Mouse (Mus musculus) kidney, embryonic 15.5 days (tissue): ENCODE data around the gene Spon1. TPM values are rescaled to one million over a fixed set of nuclear protein-coding genes. Genes with fewer than 3 reads are reported as not detected.

Source experiments
- ATAC-seq: fragments of 200-750 bp; cut with Nextera tagmentation; replicated peaks from 2 replicates; pipeline ENCODE4 v1.8.0; 2017; ENCODE audit warnings: moderate TSS enrichment; ENCODE audit not compliant: low FRiP score
- H3K27ac ChIP-seq: fragments of 300-500 bp; sonication (generic); 2 replicates; pipeline ENCODE4 v1.5.1; 2015; ENCODE audit warnings: mild to moderate bottlenecking, inconsistent platforms
- H3K27me3 ChIP-seq: fragments of 300-500 bp; sonication (generic); 2 replicates; pipeline ENCODE4 v1.6.1; 2015; ENCODE audit warnings: inconsistent platforms
- H3K36me3 ChIP-seq: fragments of 300-500 bp; sonication (generic); 2 replicates; pipeline ENCODE4 v1.6.1; 2015; ENCODE audit warnings: inconsistent platforms
- H3K4me1 ChIP-seq: fragments of 300-500 bp; sonication (generic); 2 replicates; pipeline ENCODE4 v1.6.1; 2015; ENCODE audit warnings: inconsistent platforms
- H3K4me2 ChIP-seq: fragments of 300-500 bp; sonication (generic); 2 replicates; pipeline ENCODE4 v1.6.1; 2015; ENCODE audit warnings: moderate library complexity, mild to moderate bottlenecking, inconsistent platforms
- H3K4me3 ChIP-seq: fragments of 300-500 bp; sonication (generic); replicated peaks from 2 replicates; pipeline ENCODE4 v1.5.1; 2015; ENCODE audit warnings: mild to moderate bottlenecking, inconsistent platforms
- H3K9ac ChIP-seq: fragments of 300-500 bp; sonication (generic); 2 replicates; pipeline ENCODE4 v1.6.1; 2015; ENCODE audit warnings: mild to moderate bottlenecking, inconsistent platforms
- H3K9me3 ChIP-seq: fragments of 300-500 bp; sonication (generic); replicated peaks from 2 replicates; pipeline ENCODE4 v1.6.1; 2016; ENCODE audit warnings: inconsistent platforms
- WGBS: fragments of 180-500 bp; shearing (Covaris S2); methylation state at CpG from one replicate; pipeline ENCODE4 v1.1.7; 2015; ENCODE audit warnings: mixed read lengths; 5-methylcytosine and 5-hydroxymethylcytosine counted together
- polyA plus RNA-seq: library from polyadenylated mRNA; unstranded; fragments of >200 nt; fragmentation: Nextera tagmentation; extraction: Ambion mirVana; gene quantifications from 2 replicates; pipeline ENCODE4 v1.2.1, GENCODE M21; 2015

The Spon1 gene
- polyA plus RNA-seq, 1 experiment from 2014 or later = 13.9 TPM

DNA sequence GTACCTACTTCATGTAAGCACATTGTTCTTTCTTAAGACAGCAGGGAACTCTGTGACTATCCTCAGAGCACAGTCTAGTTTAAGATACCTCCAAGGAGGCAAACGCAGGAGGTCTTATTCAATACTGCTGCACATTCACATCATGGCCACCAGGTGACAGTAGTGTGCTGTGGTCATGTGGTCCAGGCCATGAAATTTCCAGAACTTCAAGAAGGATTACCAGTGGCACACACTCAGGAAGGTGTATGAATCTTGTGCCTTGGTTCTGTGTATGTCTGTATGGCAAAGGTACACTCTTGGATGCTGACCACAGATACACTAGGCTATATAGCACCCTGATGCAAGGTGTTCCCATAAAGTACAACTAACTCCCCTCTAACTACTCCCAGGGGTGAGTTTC lies 6.6 kb upstream of the Spon1 start:
- Histone ChIP-seq H3K27me3 (peaks cover 8% of the 10 kb centered on the region), H3K36me3 (no peaks in the 10 kb centered on the region), H3K9ac (no peak overlapping the region), H3K4me1 (0 out of 2 replicates have a peak, but pooled peaks cover 3% of the 10 kb centered on the region), H3K4me3 (no peak overlapping the region), H3K4me2 (no peak overlapping the region), H3K27ac (no peak overlapping the region), H3K9me3 (no peaks in the 10 kb centered on the region)
- 11% methylated on average over 1 of the region's 1 CpGs for WGBS
- ATAC-seq = no peak; the same call in 1 of the 2 replicates

DNA sequence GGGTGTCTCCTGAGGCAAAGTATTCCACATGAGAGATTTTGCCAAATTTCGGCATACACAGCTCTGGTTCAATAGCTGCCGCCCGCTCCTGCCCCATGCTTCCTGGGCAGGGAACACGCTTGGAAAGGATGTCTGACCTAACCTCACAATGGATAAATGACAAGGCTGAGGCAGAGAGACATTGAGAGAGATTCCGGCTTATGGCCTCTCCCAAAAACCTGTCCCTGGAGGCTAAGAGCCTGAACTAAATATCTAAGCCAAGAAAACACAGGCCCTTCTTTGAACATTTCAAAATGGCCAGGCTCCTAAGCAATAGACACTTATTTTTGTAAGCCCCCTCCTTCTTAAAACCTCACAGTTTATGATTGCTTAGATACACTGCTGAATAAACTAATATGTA lies 665 bp upstream of the Spon1 start:
- Histone ChIP-seq H3K27me3 (peaks cover 59% of the 10 kb centered on the region), H3K4me2 (no peak overlapping the region; the same call in 1 of the 2 replicates), H3K27ac (no peak overlapping the region), H3K36me3 (no peaks in the 10 kb centered on the region), H3K9ac (no peak overlapping the region), H3K9me3 (no peaks in the 10 kb centered on the region), H3K4me3 (no peak overlapping the region), H3K4me1 (peaks cover 26% of the 10 kb centered on the region)
- 89% methylated on average over 5 of the region's 5 CpGs for WGBS
- ATAC-seq = no peak

DNA sequence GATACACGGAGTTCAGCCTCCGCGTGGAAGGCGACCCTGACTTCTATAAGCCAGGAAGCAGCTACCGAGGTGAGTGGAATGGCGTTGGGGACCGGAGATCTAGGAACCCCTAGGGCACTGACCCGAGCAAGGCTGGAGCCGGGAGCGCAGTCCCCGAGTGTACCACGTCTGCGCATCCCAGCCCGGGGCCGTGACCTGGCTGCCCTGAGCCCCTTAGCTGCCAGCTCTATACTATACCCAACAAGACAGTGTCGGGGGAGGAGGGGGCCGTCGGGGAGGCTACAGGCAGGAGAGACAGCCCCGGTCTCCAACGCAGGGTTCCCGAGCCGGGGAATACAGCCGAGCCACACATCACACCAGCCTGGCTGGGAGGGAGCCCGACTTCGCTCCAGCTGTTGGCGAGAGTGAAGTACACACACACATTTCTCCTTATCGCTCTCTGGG lies 722 bp downstream of the Spon1 start:
- no peaks in the 10 kb centered on the region for H3K9me3 ChIP-seq
- H3K9ac ChIP-seq = peak overlapping the region; percentile 47
- peak overlapping the region; percentile 54 for H3K4me3 ChIP-seq
- peak overlapping the region; percentile 95 for H3K4me2 ChIP-seq
- WGBS = 1% methylated on average over 27 of the region's 27 CpGs
- peak; percentile 63 for ATAC-seq
- H3K4me1 ChIP-seq = peaks cover 26% of the 10 kb centered on the region
- no peak overlapping the region for H3K27ac ChIP-seq
- H3K36me3 ChIP-seq = no peaks in the 10 kb centered on the region
- peaks cover 57% of the 10 kb centered on the region for H3K27me3 ChIP-seq

DNA sequence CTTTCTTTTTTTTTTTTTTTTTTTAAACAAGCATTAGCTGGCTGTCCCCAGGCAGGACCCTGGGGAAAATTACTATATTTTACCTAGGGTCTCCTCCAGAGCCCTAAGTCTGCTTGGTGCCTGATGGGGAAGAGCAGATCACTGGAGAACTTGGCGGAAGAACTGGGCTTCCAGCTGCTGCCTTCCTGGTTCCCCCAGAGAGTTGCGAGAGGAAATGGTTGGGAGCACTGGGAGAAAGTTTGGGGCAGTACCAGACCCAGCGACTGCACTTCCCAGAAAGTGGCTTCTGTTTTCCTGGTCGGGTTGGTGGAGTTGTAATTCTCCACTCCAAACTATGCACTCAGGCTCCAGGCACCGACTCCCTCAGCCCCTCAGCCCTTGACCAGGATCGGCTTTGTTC lies 1.7 kb downstream of the Spon1 start:
- Histone ChIP-seq H3K4me3 (no peak overlapping the region), H3K27ac (no peak overlapping the region), H3K4me1 (peaks cover 23% of the 10 kb centered on the region), H3K9ac (no peak overlapping the region), H3K27me3 (peaks cover 57% of the 10 kb centered on the region), H3K9me3 (no peaks in the 10 kb centered on the region; the same call in 1 of the 2 replicates), H3K4me2 (peak overlapping the region; percentile 95), H3K36me3 (no peaks in the 10 kb centered on the region)
- WGBS = 27% methylated on average over 6 of the region's 6 CpGs
- ATAC-seq = no peak

DNA sequence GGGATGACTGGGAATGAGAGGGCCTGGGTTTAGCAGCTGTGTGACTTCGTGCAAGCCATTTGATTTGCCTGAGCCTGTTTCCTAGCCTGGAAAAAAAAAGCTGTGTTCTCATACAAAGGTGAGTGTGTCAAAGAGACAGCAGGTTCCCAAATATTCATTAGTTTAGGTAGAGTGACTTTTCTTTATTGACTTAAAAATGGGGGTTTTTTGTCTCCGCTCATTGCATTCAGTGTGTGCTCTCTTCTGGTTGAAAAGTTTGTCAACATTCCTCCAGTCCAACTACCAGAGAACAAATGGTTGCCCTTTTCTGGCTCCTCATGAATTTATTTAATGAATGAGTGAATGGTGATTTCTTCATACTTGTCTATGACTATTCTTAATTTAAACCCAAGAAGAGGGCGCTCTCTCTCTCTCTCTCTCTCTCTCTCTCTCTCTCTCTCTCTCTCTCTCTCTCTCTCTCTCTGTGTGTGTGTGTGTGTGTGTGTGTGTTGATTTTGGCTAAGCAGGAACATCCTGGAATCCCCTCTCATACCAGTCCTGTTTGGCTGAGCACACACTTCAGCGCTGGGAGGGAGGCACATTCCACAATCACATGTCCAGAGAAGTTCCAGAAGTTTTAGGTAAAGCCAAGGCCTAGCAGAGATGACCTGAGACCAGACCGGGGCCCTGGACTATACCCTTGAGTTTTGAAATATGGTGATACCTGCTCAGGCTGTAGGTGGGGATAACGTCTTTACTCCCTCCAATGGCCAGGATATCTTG lies 2.6 kb downstream of the Spon1 start:
- no peak overlapping the region for H3K4me2 ChIP-seq
- ATAC-seq = no peak
- H3K36me3 ChIP-seq = no peaks in the 10 kb centered on the region
- H3K9ac ChIP-seq = no peak overlapping the region
- 66% methylated on average over 6 of the region's 6 CpGs for WGBS
- H3K27me3 ChIP-seq = peaks cover 54% of the 10 kb centered on the region
- no peak overlapping the region for H3K27ac ChIP-seq
- no peaks in the 10 kb centered on the region; the same call in 1 of the 2 replicates for H3K9me3 ChIP-seq
- peaks cover 24% of the 10 kb centered on the region for H3K4me1 ChIP-seq
- no peak overlapping the region for H3K4me3 ChIP-seq

DNA sequence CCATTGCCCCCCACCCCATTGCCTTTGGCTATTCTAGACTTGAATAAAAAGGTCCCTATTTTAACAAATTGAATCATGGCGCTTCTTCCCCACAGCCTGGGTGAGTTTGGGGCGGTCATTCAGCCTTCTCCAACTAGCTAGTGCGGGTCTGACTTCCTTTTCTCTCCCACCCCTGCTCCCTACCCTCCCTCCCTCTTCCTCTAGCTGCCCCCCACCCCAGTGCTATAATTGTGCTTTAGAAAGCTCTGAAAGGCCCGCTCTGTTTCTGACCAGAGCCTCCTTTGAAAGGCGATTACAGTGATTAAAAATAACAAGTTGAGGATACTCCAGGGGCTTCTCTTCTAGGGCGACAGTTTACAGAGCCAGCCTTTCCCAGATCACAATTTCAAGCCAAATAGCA lies 3.5 kb downstream of the Spon1 start:
- Histone ChIP-seq H3K9ac (no peak overlapping the region), H3K4me2 (no peak overlapping the region), H3K9me3 (no peaks in the 10 kb centered on the region; the same call in 1 of the 2 replicates), H3K4me3 (no peak overlapping the region), H3K36me3 (no peaks in the 10 kb centered on the region), H3K27ac (no peak overlapping the region), H3K4me1 (peaks cover 29% of the 10 kb centered on the region), H3K27me3 (peaks cover 54% of the 10 kb centered on the region)
- ATAC-seq = no peak
- 26% methylated on average over 6 of the region's 6 CpGs for WGBS

DNA sequence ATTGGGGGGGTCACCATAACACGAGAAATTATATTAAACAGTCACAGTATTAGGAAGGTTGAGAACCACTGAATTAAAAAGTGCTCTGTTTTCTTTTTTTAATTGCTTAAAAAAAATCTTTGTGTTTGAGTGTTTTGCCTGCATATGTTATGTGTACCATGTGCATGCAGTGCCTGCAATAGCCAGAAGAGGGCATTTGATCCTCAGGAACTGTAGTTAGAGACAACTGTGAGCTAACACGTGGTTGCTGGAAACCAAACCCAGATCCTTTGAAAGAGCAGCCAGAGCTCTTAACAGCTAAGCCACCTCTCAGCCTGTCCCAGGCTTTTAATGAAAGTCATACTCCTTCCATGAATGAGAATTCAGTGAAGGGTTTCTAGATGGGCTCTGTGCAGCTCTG lies 6.3 kb downstream of the Spon1 start:
- ATAC-seq = no peak
- WGBS = 95% methylated on average over 2 of the region's 2 CpGs
- Histone ChIP-seq H3K36me3 (no peaks in the 10 kb centered on the region), H3K9ac (no peak overlapping the region), H3K4me1 (peaks cover 11% of the 10 kb centered on the region; the same call in 1 of the 2 replicates), H3K9me3 (no peaks in the 10 kb centered on the region; the same call in 1 of the 2 replicates), H3K4me2 (no peak overlapping the region), H3K4me3 (no peak overlapping the region), H3K27ac (no peak overlapping the region), H3K27me3 (peaks cover 27% of the 10 kb centered on the region)

DNA sequence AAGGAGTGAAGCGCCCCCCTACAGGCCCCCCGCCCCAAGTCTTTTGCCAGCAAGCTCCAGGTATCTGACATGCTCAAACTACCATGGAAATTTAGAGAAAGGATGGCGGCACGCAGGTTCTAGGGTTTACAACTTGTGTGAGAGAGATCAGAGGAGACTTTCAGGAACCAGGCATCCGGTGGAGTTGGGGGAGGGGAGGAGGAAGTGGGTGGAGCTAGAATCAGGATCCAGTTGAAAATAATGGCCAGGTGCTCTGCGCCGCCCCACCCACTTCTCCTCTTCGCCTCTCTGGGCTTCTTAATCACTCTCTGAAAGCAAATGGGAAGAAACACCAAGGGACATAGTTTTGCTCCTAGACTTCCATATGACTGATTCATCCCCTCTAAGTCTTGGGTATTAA lies 7.6 kb downstream of the Spon1 start:
- no peak for ATAC-seq
- H3K27me3 ChIP-seq = peaks cover 15% of the 10 kb centered on the region
- 37% methylated on average over 8 of the region's 8 CpGs for WGBS

DNA sequence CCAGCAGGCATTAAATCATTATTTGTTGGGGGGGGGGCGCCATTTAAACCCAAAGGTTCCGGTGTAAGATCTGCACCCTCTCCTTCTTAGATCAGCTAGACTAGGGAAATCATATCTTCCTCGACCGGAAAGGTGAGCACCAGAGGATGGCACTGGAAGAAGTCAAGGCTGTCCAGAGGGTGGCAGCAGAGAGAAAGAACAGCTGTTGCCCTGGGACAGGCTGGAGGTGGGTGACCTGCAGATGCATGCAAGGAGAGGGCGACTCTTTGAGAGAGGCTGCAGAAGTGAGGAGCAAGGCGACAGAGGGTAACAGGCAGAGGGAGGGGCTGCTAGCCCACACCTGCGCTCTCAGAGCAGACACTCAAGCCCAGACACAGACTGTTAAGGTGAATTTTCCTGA lies 8.2 kb downstream of the Spon1 start:
- H3K36me3 ChIP-seq = no peaks in the 10 kb centered on the region
- H3K4me2 ChIP-seq = no peak overlapping the region
- peaks cover 6% of the 10 kb centered on the region; the same call in 1 of the 2 replicates for H3K4me1 ChIP-seq
- H3K9me3 ChIP-seq = no peaks in the 10 kb centered on the region; the same call in 1 of the 2 replicates
- H3K27me3 ChIP-seq = peaks cover 11% of the 10 kb centered on the region; the same call in 1 of the 2 replicates
- 12% methylated on average over 7 of the region's 7 CpGs for WGBS
- H3K9ac ChIP-seq = no peak overlapping the region
- no peak overlapping the region for H3K27ac ChIP-seq
- no peak overlapping the region for H3K4me3 ChIP-seq
- peak; percentile 87 for ATAC-seq

More for the DNA sequence above, 7.6 kb downstream of the Spon1 start:
- H3K4me1 ChIP-seq = peaks cover 6% of the 10 kb centered on the region; the same call in 1 of the 2 replicates
- no peak overlapping the region for H3K4me2 ChIP-seq
- H3K9ac ChIP-seq = no peak overlapping the region
- no peaks in the 10 kb centered on the region; the same call in 1 of the 2 replicates for H3K9me3 ChIP-seq
- H3K36me3 ChIP-seq = no peaks in the 10 kb centered on the region
- H3K27ac ChIP-seq = no peak overlapping the region
- H3K4me3 ChIP-seq = no peak overlapping the region

DNA sequence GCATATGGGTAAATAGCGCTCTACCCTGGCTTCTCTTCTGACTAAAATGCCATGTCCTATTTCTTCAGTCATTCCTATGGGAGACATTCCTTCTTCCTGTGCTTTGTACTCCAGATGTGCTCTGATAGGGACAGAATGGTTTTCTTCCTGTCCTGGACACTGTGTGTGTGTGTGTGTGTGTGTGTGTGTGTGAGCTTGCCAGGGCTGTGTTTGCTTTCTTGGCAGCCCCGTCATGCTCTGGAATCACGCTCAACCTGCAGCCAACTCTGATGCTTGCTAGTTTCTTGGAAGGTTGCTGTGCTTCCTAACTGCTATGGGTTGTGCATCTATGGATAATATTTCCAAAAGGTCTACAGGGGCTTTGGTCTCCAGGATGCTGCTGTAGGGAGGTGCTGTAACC lies 9.1 kb downstream of the Spon1 start:
- Histone ChIP-seq H3K9me3 (no peaks in the 10 kb centered on the region; the same call in 1 of the 2 replicates), H3K4me1 (peaks cover 6% of the 10 kb centered on the region; the same call in 1 of the 2 replicates), H3K4me3 (no peak overlapping the region), H3K4me2 (no peak overlapping the region), H3K36me3 (no peaks in the 10 kb centered on the region), H3K9ac (no peak overlapping the region), H3K27me3 (peaks cover 2% of the 10 kb centered on the region; the same call in 1 of the 2 replicates), H3K27ac (no peak overlapping the region)
- no peak for ATAC-seq
- 78% methylated on average over 3 of the region's 3 CpGs for WGBS

DNA sequence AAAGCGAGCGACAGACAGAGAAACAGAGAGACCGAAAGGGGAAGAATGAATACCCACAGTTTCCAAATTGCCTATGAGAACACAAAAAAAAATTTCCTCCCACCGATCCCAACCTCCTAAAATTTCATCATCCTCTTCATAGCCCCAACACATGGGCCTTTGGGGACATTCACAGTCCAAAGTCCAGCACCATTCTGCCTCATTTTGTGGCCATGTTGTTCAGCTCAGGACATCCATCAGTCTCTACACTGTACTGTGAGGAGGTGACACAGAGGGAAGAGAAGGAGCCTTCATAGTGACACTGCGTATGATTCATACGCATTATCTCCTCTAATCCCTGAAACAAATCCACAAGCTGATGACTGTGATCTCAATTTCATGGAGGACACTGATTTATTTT lies 12.7 kb downstream of the Spon1 start:
- WGBS = 88% methylated on average over 6 of the region's 6 CpGs
- Histone ChIP-seq H3K4me3 (no peak overlapping the region), H3K4me1 (peaks cover 3% of the 10 kb centered on the region; the same call in 1 of the 2 replicates), H3K27me3 (no peaks in the 10 kb centered on the region), H3K4me2 (no peak overlapping the region), H3K9me3 (no peaks in the 10 kb centered on the region), H3K36me3 (no peaks in the 10 kb centered on the region), H3K27ac (no peak overlapping the region), H3K9ac (no peak overlapping the region)
- no peak for ATAC-seq

DNA sequence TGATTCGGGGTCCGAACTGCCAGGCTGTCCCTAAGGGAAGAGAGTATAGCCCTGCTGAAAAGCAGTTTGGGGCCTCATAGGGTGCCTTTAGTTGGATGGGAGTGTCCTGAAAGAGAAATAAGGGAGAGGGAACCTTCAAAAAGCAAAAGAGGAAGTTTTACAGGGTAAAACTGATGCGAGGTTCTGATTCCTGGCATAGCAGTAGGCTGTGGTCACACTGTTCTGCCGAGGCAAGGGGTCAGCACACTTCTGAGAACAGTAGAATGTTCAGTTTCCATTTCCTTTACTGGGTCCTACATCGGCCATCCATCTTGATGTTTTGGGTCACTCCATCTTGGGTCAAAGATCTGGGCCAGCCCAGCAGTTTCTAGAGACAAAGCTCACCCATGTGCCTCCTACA lies 14.5 kb downstream of the Spon1 start:
- no peak overlapping the region for H3K9ac ChIP-seq
- H3K27ac ChIP-seq = no peak overlapping the region
- no peak overlapping the region for H3K4me3 ChIP-seq
- WGBS = 83% methylated on average over 5 of the region's 5 CpGs
- no peaks in the 10 kb centered on the region for H3K36me3 ChIP-seq
- H3K27me3 ChIP-seq = no peaks in the 10 kb centered on the region
- H3K4me2 ChIP-seq = no peak overlapping the region
- no peak for ATAC-seq
- no peaks in the 10 kb centered on the region for H3K4me1 ChIP-seq
- no peaks in the 10 kb centered on the region for H3K9me3 ChIP-seq
